Mouse (Mus musculus): ENCODE results near the gene Gjd3. TPM values are rescaled to one million over a fixed set of nuclear protein-coding genes. Genes with fewer than 3 reads are reported as not detected.

The Gjd3 gene
- polyA plus RNA-seq, 1 experiment from 2014 or later, result 0.51 TPM

GRCm38 (mm10) chr11:98952111-98952510 lies 30.7 kb downstream of the Gjd3 start:
- ATAC-seq (ENCODE audit: insufficient number of reproducible peaks, insufficient read depth, low FRiP score, low TSS enrichment, low read depth), result no peak
- Histone ChIP-seq H3K27ac (peak overlapping the region; percentile 25; the same call in 1 of the 2 replicates), H3K36me3 (peaks cover 56% of the 10 kb centered on the region), H3K4me1 (replicated peaks) (peaks cover 72% of the 10 kb centered on the region), H3K4me2 (no peak overlapping the region), H3K9me3 (no peaks in the 10 kb centered on the region), H3K9ac (replicated peaks) (no peak overlapping the region), H3K4me3 (replicated peaks) (no peak overlapping the region), H3K27me3 (no peaks in the 10 kb centered on the region)
- WGBS, result 83% methylated on average over 1 of the region's 1 CpGs

GRCm38 (mm10) chr11:98951026-98951906 lies 31.6 kb downstream of the Gjd3 start:
- Histone ChIP-seq H3K36me3 (peaks cover 49% of the 10 kb centered on the region), H3K4me1 (replicated peaks) (peaks cover 74% of the 10 kb centered on the region), H3K9me3 (no peaks in the 10 kb centered on the region), H3K4me2 (no peak overlapping the region), H3K4me3 (replicated peaks) (no peak overlapping the region), H3K27ac (peak overlapping the region; percentile 20; the same call in 1 of the 2 replicates), H3K27me3 (no peaks in the 10 kb centered on the region), H3K9ac (replicated peaks) (peak overlapping the region; percentile 18; the same call in 1 of the 2 replicates)
- WGBS, result 76% methylated on average over 16 of the region's 16 CpGs
- ATAC-seq (ENCODE audit: insufficient number of reproducible peaks, insufficient read depth, low FRiP score, low TSS enrichment, low read depth), result no peak

- H3K4me2 ChIP-seq, result no peak overlapping the region
- H3K9ac ChIP-seq (replicated peaks), result no peak overlapping the region
- no peaks in the 10 kb centered on the region for H3K9me3 ChIP-seq
- H3K4me1 ChIP-seq (replicated peaks), result peaks cover 76% of the 10 kb centered on the region
- no peak for ATAC-seq (ENCODE audit: insufficient number of reproducible peaks, insufficient read depth, low FRiP score, low TSS enrichment, low read depth)
- H3K36me3 ChIP-seq, result peaks cover 48% of the 10 kb centered on the region
- 93% methylated on average over 9 of the region's 9 CpGs for WGBS
- no peak overlapping the region for H3K27ac ChIP-seq
- no peak overlapping the region for H3K4me3 ChIP-seq (replicated peaks)
- no peaks in the 10 kb centered on the region for H3K27me3 ChIP-seq
These were observed 32.3 kb downstream of the Gjd3 start for GRCm38 (mm10) chr11:98950484-98950883.

DNA sequence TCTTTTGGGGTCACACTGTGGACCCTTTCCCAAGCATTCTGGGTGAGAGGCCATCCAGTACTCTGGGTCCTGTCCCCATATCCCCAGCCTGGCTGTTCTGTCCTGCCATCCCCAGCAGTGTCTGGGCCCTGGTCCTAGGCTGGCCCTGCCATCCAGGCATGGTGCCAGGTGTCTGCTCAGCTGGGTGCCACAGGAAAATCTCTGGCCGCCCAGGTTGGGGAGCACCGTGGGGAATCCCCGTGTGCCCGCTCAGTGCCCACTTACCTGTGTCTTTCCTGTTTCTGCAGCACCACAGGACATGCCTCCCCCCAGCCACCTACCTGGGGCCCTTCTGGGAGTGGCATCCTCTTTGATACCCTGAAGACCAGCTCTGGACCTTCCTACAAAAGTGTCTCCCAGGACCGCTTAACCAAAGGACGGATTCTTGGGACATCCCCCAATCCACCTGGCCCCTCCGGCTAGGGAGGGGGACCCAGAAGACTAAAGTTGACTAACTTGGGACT lies 32.8 kb downstream of the Gjd3 start:
- Histone ChIP-seq H3K27ac (no peak overlapping the region), H3K4me2 (0 out of 2 replicates have a peak overlapping the region, but pooled peaks have one; percentile 4), H3K36me3 (peaks cover 48% of the 10 kb centered on the region), H3K4me3 (replicated peaks) (no peak overlapping the region), H3K4me1 (replicated peaks) (peaks cover 76% of the 10 kb centered on the region), H3K27me3 (no peaks in the 10 kb centered on the region), H3K9ac (replicated peaks) (no peak overlapping the region), H3K9me3 (no peaks in the 10 kb centered on the region)
- ATAC-seq (ENCODE audit: insufficient number of reproducible peaks, insufficient read depth, low FRiP score, low TSS enrichment, low read depth), result no peak
- 82% methylated on average over 7 of the region's 7 CpGs for WGBS

DNA sequence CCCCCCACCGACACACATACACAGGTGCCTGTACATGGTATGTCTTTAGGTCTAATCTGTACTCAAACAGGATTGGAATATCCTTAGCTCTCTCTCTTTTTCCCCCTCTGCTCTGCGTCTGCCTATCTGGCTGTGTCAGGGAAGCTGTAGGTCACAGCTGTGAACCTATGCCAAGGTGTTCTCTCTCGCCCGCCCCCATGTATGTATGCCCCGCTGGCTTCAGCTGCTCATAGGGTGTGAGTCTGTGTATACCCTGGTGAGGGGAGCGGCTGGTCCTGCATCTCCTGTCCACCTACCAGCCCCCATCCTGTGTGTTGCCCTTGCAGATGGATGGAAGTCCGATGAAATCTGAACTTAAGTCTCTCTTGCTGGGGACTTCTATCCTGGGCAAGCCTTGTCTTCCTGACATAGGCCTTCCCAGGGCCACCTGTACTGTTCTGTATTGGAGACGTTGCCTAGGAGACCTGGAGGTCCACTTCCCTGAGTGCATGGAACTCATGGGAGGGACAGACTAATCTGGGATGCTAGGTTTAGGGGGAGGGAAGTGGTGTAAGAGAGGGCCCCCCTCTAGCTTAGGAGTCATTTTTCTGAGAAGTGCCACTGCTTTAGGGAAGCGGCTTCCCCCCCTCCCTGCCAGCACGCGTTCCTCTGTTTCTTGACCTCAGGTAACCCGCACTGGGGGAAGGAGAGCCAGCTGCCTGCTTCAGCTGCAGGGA lies 33.4 kb downstream of the Gjd3 start:
- no peaks in the 10 kb centered on the region for H3K27me3 ChIP-seq
- no peak overlapping the region for H3K4me3 ChIP-seq (replicated peaks)
- no peak for ATAC-seq (ENCODE audit: insufficient number of reproducible peaks, insufficient read depth, low FRiP score, low TSS enrichment, low read depth)
- 0 out of 2 replicates have a peak overlapping the region, but pooled peaks have one; percentile 18 for H3K9ac ChIP-seq (replicated peaks)
- 77% methylated on average over 11 of the region's 12 CpGs for WGBS
- H3K4me1 ChIP-seq (replicated peaks), result peaks cover 76% of the 10 kb centered on the region
- H3K4me2 ChIP-seq, result 0 out of 2 replicates have a peak overlapping the region, but pooled peaks have one; percentile 4
- peaks cover 48% of the 10 kb centered on the region for H3K36me3 ChIP-seq
- no peak overlapping the region for H3K27ac ChIP-seq
- no peaks in the 10 kb centered on the region for H3K9me3 ChIP-seq

DNA sequence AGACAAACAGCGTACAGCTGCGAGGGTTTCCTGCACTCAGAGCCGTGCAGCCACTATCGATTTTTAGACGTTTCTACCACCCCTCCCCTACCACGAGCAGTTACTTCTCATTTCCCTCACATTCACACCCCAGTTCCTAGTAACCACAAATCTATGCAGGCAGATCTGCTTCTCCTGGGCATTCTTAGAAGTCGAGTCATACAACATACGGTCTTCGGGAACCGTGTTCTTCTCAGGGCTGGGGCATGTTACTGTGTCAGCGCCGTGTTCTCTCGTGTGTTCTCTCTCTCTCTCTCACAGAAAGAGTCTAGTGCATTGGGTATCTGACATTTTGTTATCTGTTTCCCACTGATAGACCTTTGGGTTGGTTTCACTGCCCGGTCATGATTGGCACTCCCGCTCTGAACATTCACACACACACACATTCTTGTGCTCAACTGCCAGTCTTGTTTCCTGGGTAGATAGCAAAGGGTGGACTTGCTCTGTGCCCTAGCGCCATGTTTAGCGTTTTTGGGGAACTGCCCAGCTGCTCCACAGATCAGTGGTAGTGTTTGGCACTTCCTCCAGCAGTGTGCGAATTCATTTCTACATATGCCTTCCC lies 34.7 kb downstream of the Gjd3 start:
- Histone ChIP-seq H3K4me3 (replicated peaks) (no peak overlapping the region), H3K27ac (no peak overlapping the region), H3K9ac (replicated peaks) (no peak overlapping the region), H3K36me3 (peaks cover 54% of the 10 kb centered on the region), H3K27me3 (no peaks in the 10 kb centered on the region), H3K4me2 (no peak overlapping the region), H3K9me3 (no peaks in the 10 kb centered on the region), H3K4me1 (replicated peaks) (peaks cover 76% of the 10 kb centered on the region)
- WGBS, result 80% methylated on average over 18 of the region's 18 CpGs
- ATAC-seq (ENCODE audit: insufficient number of reproducible peaks, insufficient read depth, low FRiP score, low TSS enrichment, low read depth), result no peak

- Histone ChIP-seq H3K4me3 (replicated peaks) (no peak overlapping the region), H3K27ac (peak overlapping the region; percentile 45; the same call in 1 of the 2 replicates), H3K9me3 (no peaks in the 10 kb centered on the region), H3K4me2 (no peak overlapping the region), H3K4me1 (replicated peaks) (peaks cover 81% of the 10 kb centered on the region), H3K9ac (replicated peaks) (0 out of 2 replicates have a peak overlapping the region, but pooled peaks have one; percentile 14), H3K36me3 (peaks cover 33% of the 10 kb centered on the region), H3K27me3 (no peaks in the 10 kb centered on the region)
- WGBS, result 61% methylated on average over 3 of the region's 3 CpGs
- ATAC-seq (ENCODE audit: insufficient number of reproducible peaks, insufficient read depth, low FRiP score, low TSS enrichment, low read depth), result no peak
These were observed 37.2 kb downstream of the Gjd3 start for GRCm38 (mm10) chr11:98945605-98945977.

DNA sequence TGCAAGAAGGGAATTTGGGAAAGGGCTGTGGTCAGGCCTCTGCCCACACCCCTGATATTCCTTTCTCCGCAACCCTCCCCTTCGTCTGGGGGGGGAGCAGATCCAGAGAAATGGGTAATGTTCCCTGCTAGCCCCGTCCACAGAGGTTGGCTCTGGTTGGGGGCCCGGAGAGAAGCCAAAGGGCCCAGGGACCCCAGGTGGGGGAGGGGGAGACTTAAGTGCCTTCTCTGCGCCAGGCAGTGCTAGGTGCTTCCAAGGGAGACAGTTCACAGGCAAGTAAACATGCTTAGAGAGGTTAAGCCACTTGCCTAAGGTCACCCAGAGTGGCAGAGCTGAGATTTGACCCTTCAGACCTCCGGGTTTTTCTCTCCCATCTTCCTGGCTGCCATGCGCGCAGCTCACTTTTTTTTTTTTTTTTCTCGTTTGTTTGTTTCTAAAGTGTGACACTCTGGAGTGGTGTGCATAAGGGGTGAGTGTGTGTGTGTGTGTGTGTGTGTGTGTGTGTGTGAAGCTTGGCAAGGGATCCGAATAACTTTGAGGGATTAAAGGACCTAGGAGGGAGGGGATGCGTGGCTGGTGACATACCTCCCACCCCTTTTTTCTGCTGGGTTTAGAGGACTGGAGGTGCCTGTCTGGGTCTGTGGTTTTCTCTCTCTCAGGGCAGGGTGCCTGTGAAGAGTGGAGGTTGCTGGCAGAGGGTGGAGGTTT lies 37.8 kb downstream of the Gjd3 start:
- no peaks in the 10 kb centered on the region for H3K27me3 ChIP-seq
- WGBS, result 31% methylated on average over 11 of the region's 11 CpGs
- no peak for ATAC-seq (ENCODE audit: insufficient number of reproducible peaks, insufficient read depth, low FRiP score, low TSS enrichment, low read depth)
- H3K9ac ChIP-seq (replicated peaks), result 0 out of 2 replicates have a peak overlapping the region, but pooled peaks have one; percentile 0
- H3K36me3 ChIP-seq, result peaks cover 28% of the 10 kb centered on the region
- no peaks in the 10 kb centered on the region for H3K9me3 ChIP-seq
- no peak overlapping the region for H3K4me3 ChIP-seq (replicated peaks)
- H3K4me2 ChIP-seq, result peak overlapping the region; percentile 90; the same call in 1 of the 2 replicates
- H3K4me1 ChIP-seq (replicated peaks), result peaks cover 83% of the 10 kb centered on the region
- H3K27ac ChIP-seq, result peak overlapping the region; percentile 45; the same call in 1 of the 2 replicates

DNA sequence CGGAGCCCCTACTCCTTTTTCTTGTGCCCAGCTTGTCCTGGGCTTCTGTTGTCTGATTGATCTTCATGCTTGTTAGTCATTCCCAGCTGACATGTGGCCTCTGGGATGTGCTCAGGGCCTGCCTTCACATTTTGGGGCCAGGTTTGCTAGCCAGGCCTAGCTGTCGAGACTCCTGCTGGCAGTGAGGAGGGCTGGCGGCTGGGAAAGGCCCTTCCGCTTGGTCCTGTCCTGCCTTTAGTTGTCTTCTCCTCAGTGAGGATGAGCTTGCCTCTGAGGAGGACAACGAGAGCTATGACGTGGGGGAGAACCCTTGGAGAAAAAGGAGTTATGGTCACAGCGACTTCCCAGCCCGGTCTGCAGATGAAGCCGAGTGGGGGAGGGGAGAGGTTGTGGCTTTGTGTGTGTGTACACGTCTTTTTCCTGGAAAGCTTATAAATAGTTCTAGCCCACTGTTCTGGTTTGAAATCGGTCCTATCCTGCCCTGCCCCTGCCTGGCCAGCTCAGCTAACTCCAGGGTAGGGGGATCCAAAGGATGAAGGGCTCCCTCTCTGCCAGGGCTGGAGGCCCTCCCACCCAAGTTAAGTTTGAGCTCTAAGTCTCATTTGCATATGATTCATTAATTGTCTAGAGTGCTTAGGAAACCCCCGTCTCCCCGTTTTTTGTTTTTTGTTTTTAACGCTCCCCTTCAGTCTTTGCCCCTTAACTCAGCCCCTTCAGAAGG lies 38.9 kb downstream of the Gjd3 start:
- H3K4me1 ChIP-seq (replicated peaks), result peaks cover 84% of the 10 kb centered on the region
- no peaks in the 10 kb centered on the region for H3K27me3 ChIP-seq
- H3K36me3 ChIP-seq, result peaks cover 17% of the 10 kb centered on the region
- peak overlapping the region; percentile 90 for H3K4me2 ChIP-seq
- 35% methylated on average over 14 of the region's 14 CpGs for WGBS
- no peak for ATAC-seq (ENCODE audit: insufficient number of reproducible peaks, insufficient read depth, low FRiP score, low TSS enrichment, low read depth)
- no peak overlapping the region; the same call in 1 of the 2 replicates for H3K9ac ChIP-seq (replicated peaks)
- no peaks in the 10 kb centered on the region for H3K9me3 ChIP-seq
- peak overlapping the region; percentile 92 for H3K27ac ChIP-seq
- H3K4me3 ChIP-seq (replicated peaks), result 0 out of 2 replicates have a peak overlapping the region, but pooled peaks have one; percentile 1

All from limb, embryonic 12.5 days (tissue).